ENCODE assay signal across 11 mouse cellular contexts in genomic region chr6:100581056-100581455, GRCm38 (mm10).
DNase-seq lines count a peak whose midpoint lies in the region; ATAC-seq and TF ChIP-seq lines count a peak whose summit lies in the region.
"Had no signal": no experiment of that assay in that cellular context is flagged by ENCODE, and none has a peak within 500 bp of the region (broad histone marks: within the 10 kb centered on the region; RNA-seq: fewer than 3 reads in every experiment).

No protein-coding gene starts in this region.

- H3K27me3 ChIP-seq in midbrain, embryonic 12.5 days: no peaks in the 10 kb centered on the region
- H3K27me3 ChIP-seq in midbrain, embryonic 10.5 days (ENCODE audit: low read depth, poor library complexity, severe bottlenecking): no peaks in the 10 kb centered on the region
- no peaks in the 10 kb centered on the region for H3K27me3 ChIP-seq in forebrain, embryonic 16.5 days (replicated peaks; ENCODE audit: control insufficient read depth, insufficient read depth, low read length)
- no peaks in the 10 kb centered on the region for H3K27me3 ChIP-seq in thymus, adult 2 months (ENCODE audit: control insufficient read depth, insufficient read depth, low read length)
- H3K27me3 ChIP-seq: liver, embryonic 15.5 days had no signal

- ATAC-seq in CD4-positive, CD25-positive, alpha-beta regulatory T cell, adult 4 months: no peak
- ATAC-seq in midbrain, embryonic 12.5 days (ENCODE audit: low FRiP score, low read depth): no peak
- ATAC-seq in forebrain, embryonic 16.5 days: peak; percentile 81

- TF ChIP-seq CTCF in thymus, adult 2 months (IDR thresholded peaks at IDR 0.05; ENCODE audit: borderline replicate concordance, control insufficient read depth, extremely low read depth, insufficient read depth, low read length, poor library complexity): no peak

- no peak for TF ChIP-seq POLR2A in thymus, adult 2 months (IDR thresholded peaks at IDR 0.05; ENCODE audit: control insufficient read depth, extremely low read depth, insufficient read depth, low read length, poor library complexity)

- H3K36me3 ChIP-seq in midbrain, embryonic 12.5 days: no peaks in the 10 kb centered on the region
- no peaks in the 10 kb centered on the region for H3K36me3 ChIP-seq in midbrain, embryonic 10.5 days
- no peaks in the 10 kb centered on the region for H3K36me3 ChIP-seq in forebrain, embryonic 16.5 days (ENCODE audit: control insufficient read depth, insufficient read depth)
- H3K36me3 ChIP-seq in thymus, adult 2 months (ENCODE audit: control insufficient read depth, insufficient read depth, low read length): no peaks in the 10 kb centered on the region
- H3K36me3 ChIP-seq: liver, embryonic 15.5 days had no signal

- H3K27ac ChIP-seq in midbrain, embryonic 12.5 days (replicated peaks): 0 out of 2 replicates have a peak overlapping the region, but pooled peaks have one; percentile 27
- H3K27ac ChIP-seq in midbrain, embryonic 10.5 days (replicated peaks): no peak overlapping the region
- H3K27ac ChIP-seq in forebrain, embryonic 16.5 days (ENCODE audit: low read length): peak overlapping the region; percentile 86
- no peak overlapping the region for H3K27ac ChIP-seq in thymus, adult 2 months (ENCODE audit: control insufficient read depth, insufficient read depth, low read length)
- H3K27ac ChIP-seq: liver, embryonic 15.5 days had no signal

- peaks cover 12% of the 10 kb centered on the region for H3K4me1 ChIP-seq in midbrain, embryonic 12.5 days
- H3K4me1 ChIP-seq in midbrain, embryonic 10.5 days: peaks cover 14% of the 10 kb centered on the region
- peaks cover 13% of the 10 kb centered on the region for H3K4me1 ChIP-seq in forebrain, embryonic 16.5 days (replicated peaks; ENCODE audit: control insufficient read depth, insufficient read depth, low read length)
- H3K4me1 ChIP-seq in thymus, adult 2 months (replicated peaks; ENCODE audit: control insufficient read depth, insufficient read depth, low read length): peaks cover 20% of the 10 kb centered on the region
- H3K4me1 ChIP-seq: liver, embryonic 15.5 days had no signal

- H3K9ac ChIP-seq in midbrain, embryonic 12.5 days (replicated peaks): no peak overlapping the region
- H3K9ac ChIP-seq in forebrain, embryonic 16.5 days (replicated peaks; ENCODE audit: low read depth, low read length): no peak overlapping the region
- H3K9ac ChIP-seq: liver, embryonic 15.5 days had no signal

- DNase-seq in CD4-positive, CD25-positive, alpha-beta regulatory T cell, adult 2 months (ENCODE audit: low read depth, low spot score): peak; percentile 9
- no peak for DNase-seq in midbrain, embryonic 10.5 days (ENCODE audit: low spot score)
- peak; percentile 28 for DNase-seq in thymus, adult 2 months
- no peak for DNase-seq in lung, adult 18-20 months
- DNase-seq in lung, postnatal 36 days: no peak
- DNase-seq: gastrocnemius, postnatal 25 days; kidney, adult 18-20 months had no signal

- H3K9me3 ChIP-seq in midbrain, embryonic 12.5 days: no peaks in the 10 kb centered on the region
- no peaks in the 10 kb centered on the region for H3K9me3 ChIP-seq in midbrain, embryonic 10.5 days (replicated peaks)
- no peaks in the 10 kb centered on the region for H3K9me3 ChIP-seq in forebrain, embryonic 16.5 days (ENCODE audit: control insufficient read depth, low read length)
- H3K9me3 ChIP-seq: liver, embryonic 15.5 days had no signal

- no peak overlapping the region for H3K4me2 ChIP-seq in midbrain, embryonic 12.5 days (replicated peaks)
- no peak overlapping the region for H3K4me2 ChIP-seq in forebrain, embryonic 16.5 days (ENCODE audit: low read length)
- H3K4me2 ChIP-seq: liver, embryonic 15.5 days had no signal

- H3K4me3 ChIP-seq in midbrain, embryonic 12.5 days: no peak overlapping the region
- no peak overlapping the region for H3K4me3 ChIP-seq in midbrain, embryonic 10.5 days
- H3K4me3 ChIP-seq in forebrain, embryonic 16.5 days (replicated peaks; ENCODE audit: low read length): no peak overlapping the region
- no peak overlapping the region for H3K4me3 ChIP-seq in thymus, adult 2 months (ENCODE audit: control insufficient read depth, insufficient read depth, low read length)
- H3K4me3 ChIP-seq: liver, embryonic 15.5 days had no signal

Comparison
In these comparisons a context has a peak if more than half of its experiments do, and no peak if none do; other contexts are left out.
1. H3K27ac ChIP-seq: peak in midbrain, embryonic 12.5 days (single experiment) and forebrain, embryonic 16.5 days (single experiment); none in midbrain, embryonic 10.5 days (single experiment) and thymus, adult 2 months (single experiment).
2. DNase-seq: peak in CD4-positive, CD25-positive, alpha-beta regulatory T cell, adult 2 months (single experiment) and thymus, adult 2 months (single experiment); none in midbrain, embryonic 10.5 days (single experiment), lung, adult 18-20 months (0 of 2) and lung, postnatal 36 days (single experiment).